Mouse (Mus musculus) spleen, adult 2 months (tissue): ENCODE measurements around the gene Mcf2.
A peak's percentile ranks its signal among the peaks of the same experiment; 100 is the strongest.

Source experiments
- CTCF ChIP-seq: fragments of 200-500 bp; IDR thresholded peaks from 2 replicates; pipeline ENCODE4 v1.5.1; 2011; ENCODE audit warnings: mild to moderate bottlenecking, inconsistent platforms; ENCODE audit not compliant: insufficient read depth, insufficient read length, insufficient replicate concordance; ENCODE audit errors: extremely low read depth
- POLR2A ChIP-seq: fragments of 200-500 bp; IDR thresholded peaks from 2 replicates; pipeline ENCODE4 v1.6.1; 2011; ENCODE audit warnings: low read depth, low read length, inconsistent platforms

GRCm38 (mm10) chrX:60026654-60027053 is 152.2 kb downstream of the Mcf2 start:
- peak; percentile 29; the same call in 1 of the 2 replicates for TF ChIP-seq CTCF
- no peak for TF ChIP-seq POLR2A
